Mouse (Mus musculus): ENCODE results near the gene Pdzk1.
A peak's percentile ranks its signal among the peaks of the same experiment; 100 is the strongest.

Pdzk1 gene

GRCm38 (mm10) chr3:96883690-96884089, 54.6 kb downstream of the Pdzk1 start:
- DNase-seq (ENCODE audit: low read depth), result no peak

GRCm38 (mm10) chr3:96902336-96902999, 73.4 kb downstream of the Pdzk1 start:
- DNase-seq (ENCODE audit: low read depth), result no peak

- DNase-seq (ENCODE audit: low read depth), result no peak
These were observed 75.3 kb downstream of the Pdzk1 start, which contains the start of gene Gja5 for GRCm38 (mm10) chr3:96904393-96904792. Gja5 (plus strand) TSS chr3:96904693.

GRCm38 (mm10) chr3:96904851-96905541, 75.9 kb downstream of the Pdzk1 start, which contains the start of gene Gpr89:
Gpr89 (minus strand) TSS chr3:96905346.
- DNase-seq (ENCODE audit: low read depth), result peak; percentile 95

DNA sequence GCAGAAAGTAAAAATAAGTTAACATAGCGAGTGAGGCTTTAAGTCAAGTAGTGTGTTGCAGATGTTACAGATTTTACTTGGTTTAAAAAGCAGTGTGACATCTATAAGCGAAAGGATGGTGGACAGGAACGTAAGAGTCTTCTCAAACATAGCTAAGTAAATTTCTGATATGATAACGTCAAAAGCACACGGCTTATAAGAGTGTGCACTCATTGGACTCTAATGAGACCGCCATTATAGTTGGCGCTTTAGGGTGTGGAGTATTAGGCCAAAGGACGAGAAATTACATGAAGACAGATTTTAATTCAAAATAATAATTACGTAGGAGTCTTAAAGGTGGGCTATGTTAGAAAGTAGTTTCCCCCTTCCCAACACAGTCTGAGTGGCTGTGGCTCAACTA, 76.5 kb downstream of the Pdzk1 start:
- no peak for DNase-seq (ENCODE audit: low read depth)
